ENCODE assay signal across 10 mouse cellular contexts in genomic region chr6:48503847-48504240, GRCm38 (mm10). TPM values are rescaled to one million over a fixed set of nuclear protein-coding genes. Genes with fewer than 3 reads are reported as not detected.
DNase-seq lines count a peak whose midpoint lies in the region; ATAC-seq and TF ChIP-seq lines count a peak whose summit lies in the region.
"Had no signal": no experiment of that assay in that cellular context is flagged by ENCODE, and none has a peak within 500 bp of the region (broad histone marks: within the 10 kb centered on the region; RNA-seq: fewer than 3 reads in every experiment).

No protein-coding gene starts in this region.

- ATAC-seq in kidney, embryonic 16.5 days (ENCODE audit: low FRiP score, low TSS enrichment): peak; percentile 60
- peak; percentile 49; the same call in 1 of the 2 replicates for ATAC-seq in limb, embryonic 11.5 days (ENCODE audit: insufficient number of reproducible peaks, low FRiP score, low TSS enrichment, low read depth)
- peak; percentile 32; the same call in 1 of the 2 replicates for ATAC-seq in midbrain, postnatal 0 days (ENCODE audit: low FRiP score)
- no peak for ATAC-seq in activated CD4-positive, CD25-positive, alpha-beta regulatory T cell, adult 4 months

- no peak overlapping the region for H3K27ac ChIP-seq in kidney, embryonic 16.5 days (ENCODE audit: low read length)
- no peak overlapping the region for H3K27ac ChIP-seq in kidney, adult 2 months (ENCODE audit: insufficient read depth, low read depth, low read length)
- H3K27ac ChIP-seq in forebrain, embryonic 10.5 days: 0 out of 2 replicates have a peak overlapping the region, but pooled peaks have one; percentile 85
- no peak overlapping the region for H3K27ac ChIP-seq in limb, embryonic 11.5 days (replicated peaks; ENCODE audit: low read depth, low read length)
- no peak overlapping the region for H3K27ac ChIP-seq in midbrain, postnatal 0 days (ENCODE audit: low read depth, low read length)

- no peaks in the 10 kb centered on the region for H3K36me3 ChIP-seq in kidney, embryonic 16.5 days (ENCODE audit: insufficient read depth, low read length)
- no peaks in the 10 kb centered on the region for H3K36me3 ChIP-seq in kidney, adult 2 months (ENCODE audit: control insufficient read depth, insufficient read depth, low read length)
- H3K36me3 ChIP-seq in forebrain, embryonic 10.5 days (replicated peaks): 0 out of 2 replicates have a peak, but pooled peaks cover 5% of the 10 kb centered on the region
- no peaks in the 10 kb centered on the region for H3K36me3 ChIP-seq in limb, embryonic 11.5 days (ENCODE audit: control insufficient read depth, insufficient read depth, low read length)
- H3K36me3 ChIP-seq in midbrain, postnatal 0 days (ENCODE audit: insufficient read depth, low read length): no peaks in the 10 kb centered on the region

- H3K4me2 ChIP-seq in kidney, embryonic 16.5 days (replicated peaks; ENCODE audit: low read depth, low read length): peak overlapping the region; percentile 93; the same call in 1 of the 2 replicates
- no peak overlapping the region for H3K4me2 ChIP-seq in limb, embryonic 11.5 days (ENCODE audit: low read depth, severe bottlenecking)
- H3K4me2 ChIP-seq in midbrain, postnatal 0 days (ENCODE audit: low read depth, low read length, poor library complexity, severe bottlenecking): peak overlapping the region; percentile 74; the same call in 1 of the 2 replicates

- no peak for TF ChIP-seq POLR2A in kidney, adult 2 months (IDR thresholded peaks at IDR 0.05; ENCODE audit: low read depth, low read length)

- DNase-seq in kidney, adult 2 months: no peak
- DNase-seq in forebrain, embryonic 10.5 days (ENCODE audit: extremely low spot score, low spot score): no peak
- no peak for DNase-seq in limb, embryonic 11.5 days (ENCODE audit: low spot score)
- no peak for DNase-seq in midbrain, postnatal 0 days (ENCODE audit: low spot score)
- no peak for DNase-seq in cerebellum, postnatal 25 days
- no peak for DNase-seq in cerebellum, adult 9-11 months

- no peak overlapping the region for H3K9ac ChIP-seq in kidney, embryonic 16.5 days (replicated peaks; ENCODE audit: low read length)
- no peak overlapping the region for H3K9ac ChIP-seq in limb, embryonic 11.5 days (ENCODE audit: low read length)
- no peak overlapping the region for H3K9ac ChIP-seq in midbrain, postnatal 0 days (replicated peaks; ENCODE audit: low read length, poor library complexity, severe bottlenecking)

- 6% methylated on average over 2 of the region's 2 CpGs for WGBS in kidney, embryonic 16.5 days
- WGBS in kidney, adult 2 months: 4% methylated on average over 2 of the region's 2 CpGs
- 20% methylated on average over 2 of the region's 2 CpGs for WGBS in forebrain, embryonic 10.5 days
- WGBS in limb, embryonic 11.5 days: 12% methylated on average over 2 of the region's 2 CpGs
- WGBS in midbrain, postnatal 0 days: 3% methylated on average over 2 of the region's 2 CpGs

- H3K4me1 ChIP-seq in kidney, embryonic 16.5 days (ENCODE audit: insufficient read depth, low read length): peaks cover 6% of the 10 kb centered on the region
- H3K4me1 ChIP-seq in kidney, adult 2 months (ENCODE audit: control insufficient read depth, insufficient read depth, low read length): 0 out of 2 replicates have a peak, but pooled peaks cover 6% of the 10 kb centered on the region
- peaks cover 21% of the 10 kb centered on the region for H3K4me1 ChIP-seq in forebrain, embryonic 10.5 days
- H3K4me1 ChIP-seq in limb, embryonic 11.5 days (ENCODE audit: control insufficient read depth, insufficient read depth, low read length): 0 out of 2 replicates have a peak, but pooled peaks cover 2% of the 10 kb centered on the region
- no peaks in the 10 kb centered on the region for H3K4me1 ChIP-seq in midbrain, postnatal 0 days (ENCODE audit: insufficient read depth, low read length)

- H3K9me3 ChIP-seq in kidney, embryonic 16.5 days (ENCODE audit: low read length): no peaks in the 10 kb centered on the region
- H3K9me3 ChIP-seq in forebrain, embryonic 10.5 days: no peaks in the 10 kb centered on the region
- no peaks in the 10 kb centered on the region for H3K9me3 ChIP-seq in limb, embryonic 11.5 days (ENCODE audit: control insufficient read depth, low read length)
- H3K9me3 ChIP-seq in midbrain, postnatal 0 days (ENCODE audit: low read length): no peaks in the 10 kb centered on the region

- H3K27me3 ChIP-seq in kidney, embryonic 16.5 days (ENCODE audit: insufficient read depth, low read length): no peaks in the 10 kb centered on the region
- no peaks in the 10 kb centered on the region for H3K27me3 ChIP-seq in kidney, adult 2 months (replicated peaks; ENCODE audit: control insufficient read depth, insufficient read depth, low read length)
- peaks cover 4% of the 10 kb centered on the region; the same call in 1 of the 2 replicates for H3K27me3 ChIP-seq in forebrain, embryonic 10.5 days (ENCODE audit: poor library complexity, severe bottlenecking)
- no peaks in the 10 kb centered on the region for H3K27me3 ChIP-seq in limb, embryonic 11.5 days (ENCODE audit: control insufficient read depth, insufficient read depth, low read length)
- no peaks in the 10 kb centered on the region for H3K27me3 ChIP-seq in midbrain, postnatal 0 days (ENCODE audit: insufficient read depth, low read length)

- no peak overlapping the region for H3K4me3 ChIP-seq in kidney, embryonic 16.5 days (ENCODE audit: low read length)
- no peak overlapping the region for H3K4me3 ChIP-seq in kidney, adult 2 months (ENCODE audit: insufficient read depth, low read depth, low read length)
- peak overlapping the region; percentile 81 for H3K4me3 ChIP-seq in forebrain, embryonic 10.5 days
- peak overlapping the region; percentile 54; the same call in 1 of the 2 replicates for H3K4me3 ChIP-seq in limb, embryonic 11.5 days (ENCODE audit: low read depth, low read length)
- H3K4me3 ChIP-seq in midbrain, postnatal 0 days (ENCODE audit: low read depth, low read length): peak overlapping the region; percentile 63

- no peak for TF ChIP-seq CTCF in kidney, adult 2 months (conservative IDR thresholded peaks at IDR 0.05; ENCODE audit: insufficient read depth, insufficient read length, low read depth, low read length)
- TF ChIP-seq CTCF in midbrain, postnatal 0 days (IDR thresholded peaks at IDR 0.05): no peak

RNA-seq across cellular contexts. Expression of gene Atp6v0e2, which starts 33.6 kb away (rescaled TPM):
- polyA plus RNA-seq in kidney, embryonic 16.5 days (2015; fragmentation: Nextera tagmentation; extraction: Ambion mirVana): 32.7 and 33.8 TPM in 2 replicates
- 101 and 109 TPM in 2 replicates for polyA plus RNA-seq in kidney, adult 2 months (2012; rRNA removed)
- polyA plus RNA-seq in forebrain, embryonic 10.5 days (2016; fragmentation: Nextera tagmentation; extraction: Ambion mirVana): 43.4 and 44.0 TPM in 2 replicates
- 4.0 and 4.1 TPM in 2 replicates for polyA plus RNA-seq in limb, embryonic 11.5 days (2014; fragmentation: Nextera tagmentation; extraction: Ambion mirVana)
- total RNA-seq in midbrain, postnatal 0 days (2014; rRNA removed): 398 and 447 TPM in 2 replicates
- 497 and 556 TPM in 2 replicates for polyA plus RNA-seq in midbrain, postnatal 0 days (2015; fragmentation: Nextera tagmentation; extraction: Ambion mirVana)
- not detected for polyA plus RNA-seq in activated CD4-positive, CD25-positive, alpha-beta regulatory T cell, adult 4 months (2017; shearing (Covaris generic))
- total RNA-seq: hematopoietic stem cell, adult 5-6 weeks; MEL had no signal

RNA-seq across cellular contexts. Expression of gene Lrrc61, which starts 50.8 kb away (rescaled TPM):
- 14.3 and 14.5 TPM in 2 replicates for polyA plus RNA-seq in kidney, embryonic 16.5 days (2015; fragmentation: Nextera tagmentation; extraction: Ambion mirVana)
- polyA plus RNA-seq in kidney, adult 2 months (2012; rRNA removed): 35.3 and 36.5 TPM in 2 replicates
- 15.2 and 16.5 TPM in 2 replicates for polyA plus RNA-seq in forebrain, embryonic 10.5 days (2016; fragmentation: Nextera tagmentation; extraction: Ambion mirVana)
- 12.4 and 14.6 TPM in 2 replicates for polyA plus RNA-seq in limb, embryonic 11.5 days (2014; fragmentation: Nextera tagmentation; extraction: Ambion mirVana)
- total RNA-seq in midbrain, postnatal 0 days (2014; rRNA removed): 29.4 and 82.4 TPM in 2 replicates
- 21.4 and 23.3 TPM in 2 replicates for polyA plus RNA-seq in midbrain, postnatal 0 days (2015; fragmentation: Nextera tagmentation; extraction: Ambion mirVana)
- polyA plus RNA-seq in activated CD4-positive, CD25-positive, alpha-beta regulatory T cell, adult 4 months (2017; shearing (Covaris generic)): 10 to 100 TPM; 35.8 to 39.8 TPM
- total RNA-seq: MEL had no signal

RNA-seq across cellular contexts. Expression of gene Sspo, which starts 55.8 kb away (rescaled TPM):
- polyA plus RNA-seq in kidney, embryonic 16.5 days (2015; fragmentation: Nextera tagmentation; extraction: Ambion mirVana): 0.36 and 0.97 TPM in 2 replicates
- 1.5 and 1.9 TPM in 2 replicates for polyA plus RNA-seq in kidney, adult 2 months (2012; rRNA removed)
- 0.15 and 0.19 TPM in 2 replicates for polyA plus RNA-seq in forebrain, embryonic 10.5 days (2016; fragmentation: Nextera tagmentation; extraction: Ambion mirVana)
- 0.23 and 0.34 TPM in 2 replicates for polyA plus RNA-seq in limb, embryonic 11.5 days (2014; fragmentation: Nextera tagmentation; extraction: Ambion mirVana)
- 4.6 and 7.3 TPM in 2 replicates for total RNA-seq in midbrain, postnatal 0 days (2014; rRNA removed)
- 0.67 and 1.2 TPM in 2 replicates for polyA plus RNA-seq in midbrain, postnatal 0 days (2015; fragmentation: Nextera tagmentation; extraction: Ambion mirVana)
- polyA plus RNA-seq in activated CD4-positive, CD25-positive, alpha-beta regulatory T cell, adult 4 months (2017; shearing (Covaris generic)): under 1 TPM; 0.04 to 0.55 TPM
- total RNA-seq: hematopoietic stem cell, adult 5-6 weeks; MEL had no signal

RNA-seq across cellular contexts. Expression of gene Zfp467, which starts 58.2 kb away (rescaled TPM):
- polyA plus RNA-seq in kidney, embryonic 16.5 days (2015; fragmentation: Nextera tagmentation; extraction: Ambion mirVana): 32.0 and 33.9 TPM in 2 replicates
- polyA plus RNA-seq in kidney, adult 2 months (2012; rRNA removed): 67.0 and 80.0 TPM in 2 replicates
- polyA plus RNA-seq in forebrain, embryonic 10.5 days (2016; fragmentation: Nextera tagmentation; extraction: Ambion mirVana): 12.9 and 13.1 TPM in 2 replicates
- 15.6 and 20.9 TPM in 2 replicates for polyA plus RNA-seq in limb, embryonic 11.5 days (2014; fragmentation: Nextera tagmentation; extraction: Ambion mirVana)
- total RNA-seq in midbrain, postnatal 0 days (2014; rRNA removed): 28.0 and 43.0 TPM in 2 replicates
- 41.7 and 44.6 TPM in 2 replicates for polyA plus RNA-seq in midbrain, postnatal 0 days (2015; fragmentation: Nextera tagmentation; extraction: Ambion mirVana)
- polyA plus RNA-seq in activated CD4-positive, CD25-positive, alpha-beta regulatory T cell, adult 4 months (2017; shearing (Covaris generic)): 1 to 10 TPM; 7.4 to 9.7 TPM

Comparison
In these comparisons a context has a peak if more than half of its experiments do, and no peak if none do; other contexts are left out.
1. H3K4me3 ChIP-seq: peak in forebrain, embryonic 10.5 days (single experiment), limb, embryonic 11.5 days (single experiment) and midbrain, postnatal 0 days (single experiment); none in kidney, embryonic 16.5 days (single experiment) and kidney, adult 2 months (single experiment).